Mouse (Mus musculus) layer of hippocampus, postnatal 36 days (tissue): Measurements from ENCODE around the gene Stat2. TPM values are rescaled to one million over a fixed set of nuclear protein-coding genes. Genes with fewer than 3 reads are reported as not detected.
A peak's percentile ranks its signal among the peaks of the same experiment; 100 is the strongest.
"Not testable (repeated sequence)": the region's sequence is repeated elsewhere in the genome, so short reads cannot be mapped to it uniquely, and the experiment has no call there.

ENCODE experiments used
- DNase-seq, 2 experiments: peaks; one replicate each; pipeline ENCODE4 v3.0.0; 2022
- total RNA-seq, 2 experiments: library from RNA; stranded (reverse); gene quantifications; 2 replicates each; pipeline ENCODE4 v1.2.3; 2021

Stat2 gene
- total RNA-seq, 2 experiments from 2014 or later, result 30.6 to 36.0 TPM

GRCm38 (mm10) chr10:128258953-128259352, 11.4 kb upstream of the Stat2 start:
- no peak for DNase-seq

- DNase-seq, result no peak
Measured at GRCm38 (mm10) chr10:128259946-128260345, 10.4 kb upstream of the Stat2 start.

GRCm38 (mm10) chr10:128260376-128260775, 10.0 kb upstream of the Stat2 start:
- not testable (repeated sequence) for DNase-seq

- no peak for DNase-seq
Measured at GRCm38 (mm10) chr10:128262300-128262699, 8.1 kb upstream of the Stat2 start.

GRCm38 (mm10) chr10:128263393-128264310, 6.7 kb upstream of the Stat2 start:
- no peak for DNase-seq

GRCm38 (mm10) chr10:128268371-128268770, 2.0 kb upstream of the Stat2 start, which contains the start of gene Apof:
Gene Apof, plus strand, starts transcription at chr10:128268671.
- DNase-seq, result no peak

GRCm38 (mm10) chr10:128269206-128269910, 1.0 kb upstream of the Stat2 start:
- no peak for DNase-seq

GRCm38 (mm10) chr10:128270866-128271265, 507 bp downstream of the Stat2 start:
- no peak for DNase-seq

GRCm38 (mm10) chr10:128271883-128272282, 1.5 kb downstream of the Stat2 start:
- no peak for DNase-seq

GRCm38 (mm10) chr10:128272819-128273439, 2.6 kb downstream of the Stat2 start:
- not testable (repeated sequence) for DNase-seq

GRCm38 (mm10) chr10:128275374-128275773, 5.0 kb downstream of the Stat2 start:
- not testable (repeated sequence) for DNase-seq

GRCm38 (mm10) chr10:128278158-128278557, 7.8 kb downstream of the Stat2 start:
- DNase-seq, result no peak

- no peak for DNase-seq
Measured at GRCm38 (mm10) chr10:128280943-128281342, 10.6 kb downstream of the Stat2 start.

- no peak for DNase-seq
Measured at GRCm38 (mm10) chr10:128281682-128282081, 11.3 kb downstream of the Stat2 start.

- DNase-seq, result no peak
Measured at GRCm38 (mm10) chr10:128282886-128283450, 12.6 kb downstream of the Stat2 start.

GRCm38 (mm10) chr10:128283604-128284579, 13.5 kb downstream of the Stat2 start:
- DNase-seq, result peak; percentile 40 to 57

- peak in 1 of 2 experiments; percentile 18 for DNase-seq
Measured at GRCm38 (mm10) chr10:128290594-128290993, 20.2 kb downstream of the Stat2 start.

GRCm38 (mm10) chr10:128296370-128297090, 26.2 kb downstream of the Stat2 start:
- DNase-seq, result no peak

- DNase-seq, result no peak
Measured at GRCm38 (mm10) chr10:128297221-128297620, 26.9 kb downstream of the Stat2 start.

GRCm38 (mm10) chr10:128297622-128298021, 27.3 kb downstream of the Stat2 start:
- DNase-seq, result no peak

- no peak for DNase-seq
Measured at GRCm38 (mm10) chr10:128298243-128298642, 27.9 kb downstream of the Stat2 start.
